Mouse (Mus musculus): Measurements from ENCODE around the gene Mga.

DNA sequence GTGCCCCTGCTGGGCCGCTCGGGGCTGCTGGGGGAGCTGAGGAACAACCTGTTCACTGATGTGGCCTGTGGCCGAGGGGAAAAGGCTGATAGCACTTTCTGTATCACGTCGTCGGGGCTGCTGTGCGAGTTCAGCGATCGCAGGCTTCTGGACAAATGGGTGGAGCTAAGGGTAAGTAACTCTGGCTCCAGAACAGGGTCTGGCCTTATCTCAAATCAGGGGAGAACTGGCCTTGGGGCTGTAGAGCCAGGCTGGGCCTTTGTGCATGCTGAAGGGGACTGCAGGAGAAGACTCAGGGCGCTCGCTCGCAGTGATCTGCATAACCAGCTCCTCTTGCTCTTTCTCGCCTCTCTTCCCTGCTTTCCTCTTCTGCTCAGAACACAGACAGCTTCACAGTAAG lies 115.9 kb downstream of the Mga start:
- TF ChIP-seq CTCF (conservative IDR thresholded peaks at IDR 0.05; ENCODE audit: low read length) = no peak
- no peak for TF ChIP-seq NANOG (IDR thresholded peaks at IDR 0.05; ENCODE audit: borderline replicate concordance, low read length)

Data from E14TG2a.4 (cell line).